Mouse (Mus musculus): ENCODE data around the gene 2210016F16Rik. TPM values are rescaled to one million over a fixed set of nuclear protein-coding genes. Genes with fewer than 3 reads are reported as not detected.
"Not testable (repeated sequence)": the region's sequence is repeated elsewhere in the genome, so short reads cannot be mapped to it uniquely, and the experiment has no call there.

2210016F16Rik gene
- total RNA-seq, 2 experiments from 2014 or later = 16.6 to 17.8 TPM

DNA sequence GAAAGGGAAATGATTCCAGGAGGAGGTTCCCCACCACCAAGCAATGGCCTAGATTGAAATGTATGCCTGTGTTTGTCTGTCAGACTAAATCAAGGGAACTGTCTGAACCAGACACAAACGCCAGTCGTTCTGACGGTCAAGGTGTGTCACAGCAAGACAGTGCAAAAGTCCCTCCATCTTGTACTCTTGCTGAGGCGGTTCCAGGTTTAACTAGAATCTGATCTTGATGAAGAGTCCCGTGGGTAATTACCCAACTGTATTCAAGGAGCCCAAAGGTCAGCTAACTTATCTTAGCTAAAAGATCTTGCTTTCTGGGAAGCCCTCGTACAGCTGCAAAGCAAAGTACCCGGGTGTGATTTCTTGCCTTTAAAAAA lies 509 bp upstream of the 2210016F16Rik start:
- no peak for ATAC-seq (replicated peaks; ENCODE audit: poor library complexity, severe bottlenecking)

DNA sequence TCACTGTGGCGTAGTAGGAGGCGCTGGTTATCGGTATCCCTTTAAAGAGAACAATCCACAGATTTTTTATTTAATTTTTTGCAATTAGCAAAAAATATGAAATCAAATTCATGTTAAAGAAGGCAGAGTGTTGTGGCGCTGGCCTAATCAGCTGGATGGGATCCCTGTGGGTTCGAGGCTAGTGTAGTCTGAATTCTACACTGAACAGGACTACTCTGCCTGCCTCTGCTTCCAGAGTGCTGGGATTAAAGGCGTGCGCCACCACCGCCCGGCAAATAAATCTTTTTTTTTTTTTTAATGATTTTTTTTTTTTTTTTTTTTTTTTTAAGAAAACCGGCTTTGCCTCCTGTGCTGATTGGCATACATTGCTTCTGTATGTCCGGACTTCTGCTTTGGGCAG lies 654 bp downstream of the 2210016F16Rik start:
- ATAC-seq (replicated peaks; ENCODE audit: poor library complexity, severe bottlenecking) = no peak

DNA sequence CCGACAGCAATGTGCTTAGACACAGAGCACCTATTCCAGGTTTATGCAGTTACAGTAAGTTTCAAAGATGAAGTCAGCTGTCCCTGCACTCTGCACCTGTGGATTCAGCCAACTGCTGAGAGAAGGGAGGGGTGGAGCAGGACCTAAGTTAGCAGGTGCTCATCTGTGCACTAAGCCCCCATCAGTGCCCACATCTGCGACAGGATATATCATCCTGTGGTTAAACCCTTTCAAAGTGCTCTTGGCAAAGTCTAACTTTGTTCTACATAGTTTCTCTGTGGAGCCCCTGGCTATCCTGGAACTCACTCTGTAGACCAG lies 11.9 kb downstream of the 2210016F16Rik start:
- no peak for ATAC-seq (replicated peaks; ENCODE audit: poor library complexity, severe bottlenecking)

DNA sequence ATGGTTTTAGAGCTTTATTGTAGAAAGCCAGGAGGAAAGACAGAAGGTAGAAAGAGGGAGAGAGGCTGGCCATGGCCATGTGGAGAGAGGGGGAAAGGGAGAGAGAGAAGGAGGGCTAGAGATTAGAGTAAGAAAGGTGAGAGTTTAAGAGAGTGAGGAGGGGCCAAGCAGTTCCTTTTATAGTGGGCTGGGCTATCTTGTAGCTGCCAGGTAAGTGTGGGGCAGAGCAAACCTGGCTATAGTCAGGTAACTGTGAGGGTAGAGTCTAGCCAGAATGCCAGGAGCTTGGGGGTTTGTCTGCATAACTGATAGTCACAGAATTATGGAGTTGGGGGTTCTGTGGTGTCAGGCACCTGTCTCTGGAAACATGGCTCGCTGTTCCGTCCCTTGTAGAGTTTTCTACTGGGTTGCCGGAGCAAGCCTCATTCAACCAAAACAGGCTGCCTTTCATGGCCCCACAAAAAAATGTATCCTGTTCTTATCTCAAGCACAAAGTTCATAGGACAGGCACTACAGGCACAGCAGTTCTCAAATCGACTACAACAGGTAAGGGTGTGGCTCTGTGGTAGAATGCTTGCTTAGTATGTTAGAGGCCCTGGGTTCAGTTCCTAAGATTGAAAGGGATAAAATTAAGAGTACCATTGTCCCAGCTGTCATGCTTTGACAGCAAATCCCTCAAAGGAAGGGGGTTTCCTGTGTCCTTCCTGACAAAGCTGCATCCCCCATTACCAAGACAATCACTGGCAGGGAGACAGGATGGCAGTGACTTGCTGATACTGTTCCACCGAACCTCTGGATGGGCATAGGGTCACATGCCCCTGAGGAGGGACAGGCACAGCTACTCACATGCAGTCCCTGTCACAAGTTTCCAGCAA lies 12.5 kb downstream of the 2210016F16Rik start:
- no peak for ATAC-seq (replicated peaks; ENCODE audit: poor library complexity, severe bottlenecking)

DNA sequence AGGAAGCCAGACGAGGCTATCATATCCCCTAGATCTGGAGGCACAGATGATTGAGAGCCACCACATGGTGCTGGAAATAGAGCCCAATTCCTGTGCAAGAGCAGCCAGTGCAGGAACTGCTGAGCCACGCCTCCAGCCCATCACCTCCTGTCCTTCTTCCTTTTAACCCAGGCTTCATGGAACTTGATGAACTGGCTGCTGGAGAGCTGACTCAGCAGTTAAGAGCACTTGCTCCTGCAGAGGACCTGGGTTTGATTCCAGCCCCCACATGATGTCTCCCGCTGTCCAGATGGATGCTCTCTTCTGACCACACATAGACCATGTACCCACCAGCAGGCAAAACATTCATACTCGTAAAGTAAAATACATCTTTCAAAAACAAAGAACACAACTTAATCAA lies 16.2 kb downstream of the 2210016F16Rik start:
- ATAC-seq (replicated peaks; ENCODE audit: poor library complexity, severe bottlenecking) = no peak

DNA sequence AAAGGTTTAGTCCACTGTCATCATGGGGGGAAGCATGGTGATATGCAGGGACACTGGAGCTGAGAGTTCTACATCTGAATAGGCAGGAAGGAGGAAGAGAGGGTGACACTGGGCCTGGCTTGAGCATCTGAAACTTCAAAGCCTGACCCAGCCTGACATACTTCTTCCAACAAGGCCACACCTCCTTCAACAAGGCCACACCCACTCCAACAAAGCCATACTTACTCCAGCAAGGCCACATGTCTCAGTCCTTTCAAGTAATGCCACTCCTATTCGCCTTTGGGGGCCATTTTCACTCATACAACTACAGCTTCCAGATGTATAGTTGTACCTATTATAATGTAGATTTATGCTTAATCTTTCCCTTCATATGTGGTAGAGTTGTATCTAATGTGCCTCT lies 17.4 kb downstream of the 2210016F16Rik start:
- ATAC-seq (replicated peaks; ENCODE audit: poor library complexity, severe bottlenecking) = no peak

DNA sequence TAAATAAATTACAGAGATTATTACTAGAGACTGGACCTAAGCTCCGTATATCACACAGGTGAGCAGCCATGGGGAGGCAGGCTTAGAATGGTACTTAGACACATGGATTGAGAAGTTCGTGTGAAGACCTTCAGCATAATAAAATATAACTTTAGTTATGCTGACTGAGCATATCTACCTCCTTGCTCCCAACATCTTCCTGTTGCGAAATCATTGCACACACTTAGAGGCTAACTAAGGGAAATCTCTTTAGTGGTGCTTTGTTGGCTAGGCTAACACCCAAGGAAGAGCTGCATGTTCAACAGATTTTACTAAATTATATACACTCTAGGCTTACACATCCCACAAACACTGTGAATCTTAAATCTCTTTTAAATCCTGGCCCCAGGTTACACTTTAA lies 18.7 kb downstream of the 2210016F16Rik start:
- peak; percentile 70 for ATAC-seq (replicated peaks; ENCODE audit: poor library complexity, severe bottlenecking)

DNA sequence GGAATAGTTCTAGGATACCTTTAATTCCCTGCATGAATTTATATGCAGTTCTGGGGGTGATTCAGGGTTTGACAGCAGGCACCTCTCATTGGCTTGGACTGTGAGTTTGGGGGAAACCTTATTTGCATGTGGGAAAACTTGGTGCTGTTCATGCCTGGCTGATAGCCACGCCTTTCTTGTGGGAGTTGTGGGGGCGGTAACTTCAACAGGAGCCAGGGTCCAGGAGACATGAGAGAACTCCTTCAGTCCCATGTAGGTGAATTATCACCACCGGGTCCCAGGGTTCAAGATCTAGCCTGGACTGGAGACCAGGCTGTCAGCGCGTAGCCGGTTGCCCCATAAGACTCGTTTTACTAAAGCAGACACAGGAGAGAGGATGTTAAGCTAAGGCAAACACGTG lies 19.8 kb downstream of the 2210016F16Rik start:
- not testable (repeated sequence) for ATAC-seq (replicated peaks; ENCODE audit: poor library complexity, severe bottlenecking)

DNA sequence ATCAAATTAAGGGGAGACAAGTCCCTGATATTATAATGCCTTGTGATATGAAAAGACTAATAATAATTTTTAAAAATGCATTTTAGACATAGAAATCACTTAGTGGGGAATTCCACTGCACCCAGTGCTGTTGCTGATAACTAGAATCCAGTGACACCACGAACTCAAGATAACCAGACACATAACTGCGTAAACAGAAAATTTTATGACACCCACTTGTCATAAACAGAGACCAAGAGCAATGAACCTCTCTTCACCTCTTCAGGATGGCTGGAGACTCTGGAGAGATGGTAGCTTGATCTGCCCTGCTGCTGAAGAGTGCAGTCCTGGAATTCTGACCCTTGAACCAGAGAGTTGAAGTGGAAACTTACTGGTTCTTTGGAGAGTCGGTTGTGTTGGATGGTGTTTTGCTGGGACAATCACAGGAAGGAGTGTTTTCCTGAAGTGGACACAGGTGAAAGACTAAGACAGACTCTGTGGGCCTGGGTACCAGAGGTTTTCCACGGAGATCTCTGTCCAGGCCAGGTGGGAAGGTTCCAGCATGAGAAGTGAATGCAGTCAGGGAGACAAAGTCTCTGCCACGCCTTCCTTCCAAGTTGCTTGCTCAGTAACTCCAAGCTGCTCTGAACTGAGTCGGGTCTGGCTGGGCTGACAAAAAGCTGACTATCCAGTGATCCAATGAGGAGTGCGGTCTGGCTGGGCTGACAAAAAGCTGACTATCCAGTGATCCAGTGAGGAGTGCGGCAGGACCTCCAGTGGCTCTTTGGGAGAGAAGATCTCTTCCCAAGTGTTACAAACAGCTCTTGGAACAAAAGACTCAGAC lies 20.5 kb downstream of the 2210016F16Rik start:
- ATAC-seq (replicated peaks; ENCODE audit: poor library complexity, severe bottlenecking) = no peak

DNA sequence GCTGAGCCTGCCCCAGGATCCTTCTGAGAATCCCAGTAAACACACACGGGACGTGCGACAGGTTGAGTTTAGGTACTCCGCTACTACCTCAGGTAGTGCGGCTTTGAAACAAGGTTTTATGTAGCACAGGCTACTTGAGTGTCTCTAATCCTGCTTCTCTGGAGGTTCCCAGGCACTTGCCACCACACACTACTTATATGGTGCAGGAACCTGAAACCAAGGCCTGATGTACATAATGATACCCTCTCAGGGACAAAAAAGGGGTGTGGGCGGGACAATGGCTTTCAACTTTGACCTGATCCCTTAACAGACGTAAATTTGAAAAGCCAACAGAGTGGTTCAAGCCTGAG lies 25.7 kb downstream of the 2210016F16Rik start:
- ATAC-seq (replicated peaks; ENCODE audit: poor library complexity, severe bottlenecking) = peak; percentile 64

DNA sequence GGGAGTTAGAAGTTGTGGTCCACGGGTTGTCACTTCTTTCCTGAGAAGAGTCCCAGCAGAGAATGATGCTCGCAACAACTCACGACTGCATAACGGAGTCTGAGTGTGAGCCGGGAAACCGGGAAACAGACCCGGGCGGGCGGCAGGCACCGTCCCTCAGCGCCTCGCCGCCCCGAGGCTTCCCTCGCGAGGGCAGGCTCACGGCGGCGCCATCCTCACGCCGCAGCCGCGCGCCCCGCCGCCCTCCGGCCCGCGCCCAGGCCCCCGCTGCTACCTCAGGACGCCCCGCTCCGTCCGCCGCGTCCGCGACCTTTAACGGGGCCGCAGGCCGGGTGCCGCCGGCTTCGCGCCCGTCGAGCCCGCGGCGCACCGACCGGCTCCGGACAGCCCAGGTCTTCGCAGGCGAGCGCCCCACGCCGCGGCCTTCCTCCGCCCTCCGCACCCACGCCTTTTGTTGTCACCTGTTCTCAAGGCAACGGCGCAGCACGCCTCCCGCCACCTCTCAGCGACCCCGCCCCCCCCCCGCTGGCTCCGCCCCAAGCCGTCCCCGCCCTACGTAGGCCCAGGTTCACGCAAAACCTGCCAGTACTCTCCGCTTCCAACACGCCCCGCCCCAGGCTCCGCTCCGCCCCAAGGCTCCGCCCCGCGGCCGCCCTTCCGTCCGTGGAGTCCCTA lies 26.3 kb downstream of the 2210016F16Rik start, which contains the start of gene Kif27:
Gene Kif27, minus strand, starts transcription at position 494 of the 675 bp plus-strand sequence.
- peak; percentile 99 for ATAC-seq (replicated peaks; ENCODE audit: poor library complexity, severe bottlenecking)

DNA sequence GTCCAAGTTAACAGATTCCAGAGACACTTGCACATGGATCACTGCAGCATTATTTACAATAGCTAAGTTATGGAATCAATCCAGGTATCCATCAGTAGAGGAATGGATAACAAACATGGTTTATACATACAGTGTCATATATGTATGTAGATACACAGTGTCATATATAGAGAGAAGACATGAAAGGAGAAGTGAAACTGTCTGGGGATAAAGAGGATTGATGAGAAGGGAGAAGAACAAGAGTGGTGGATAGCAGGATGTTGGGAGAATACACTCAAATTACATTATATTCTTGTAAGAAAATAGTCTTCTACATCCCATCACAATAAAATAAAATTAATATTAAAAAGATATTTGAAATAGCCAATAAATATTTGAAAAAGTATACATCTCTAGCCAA lies 32.0 kb downstream of the 2210016F16Rik start:
- ATAC-seq (replicated peaks; ENCODE audit: poor library complexity, severe bottlenecking) = peak; percentile 69; the same call in 1 of the 2 replicates

DNA sequence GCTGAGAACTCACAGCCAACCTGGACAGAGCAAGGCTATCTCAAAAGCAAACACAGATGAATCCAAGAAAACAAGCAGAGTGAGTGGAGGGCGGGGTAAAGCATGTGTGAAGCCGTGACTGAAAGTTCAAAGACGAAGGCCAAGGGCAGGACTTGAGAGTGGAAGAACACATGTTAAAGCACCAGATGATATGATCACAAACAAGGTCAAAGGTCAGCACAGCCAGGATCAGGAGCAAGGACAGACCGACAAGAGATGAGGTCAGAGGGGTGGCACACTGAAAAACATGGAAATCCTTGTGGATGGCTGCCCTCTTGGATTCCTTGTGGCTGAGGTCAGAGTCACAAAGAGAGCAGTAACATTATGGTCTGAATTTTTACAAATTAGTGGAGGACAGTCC lies 34.4 kb downstream of the 2210016F16Rik start:
- ATAC-seq (replicated peaks; ENCODE audit: poor library complexity, severe bottlenecking) = no peak

DNA sequence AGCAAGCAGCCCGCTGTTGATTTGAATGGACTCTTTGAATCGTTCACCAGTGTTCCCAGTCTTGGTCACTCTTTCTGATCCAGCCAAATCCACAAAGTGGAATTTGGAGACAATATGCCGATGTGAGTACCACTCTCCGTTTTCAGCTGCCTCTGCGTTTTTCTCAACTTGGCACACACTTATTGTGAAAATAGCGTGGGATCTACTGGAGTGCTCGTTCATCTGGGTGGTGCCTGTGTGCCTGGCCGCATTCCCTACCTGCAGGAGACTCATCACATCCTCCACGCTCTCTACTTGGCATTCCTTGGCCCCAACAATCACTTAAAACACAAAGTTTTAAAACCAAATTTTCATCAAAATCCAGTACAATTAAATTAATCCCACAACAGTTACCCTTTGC lies 40.5 kb downstream of the 2210016F16Rik start:
- ATAC-seq (replicated peaks; ENCODE audit: poor library complexity, severe bottlenecking) = no peak

DNA sequence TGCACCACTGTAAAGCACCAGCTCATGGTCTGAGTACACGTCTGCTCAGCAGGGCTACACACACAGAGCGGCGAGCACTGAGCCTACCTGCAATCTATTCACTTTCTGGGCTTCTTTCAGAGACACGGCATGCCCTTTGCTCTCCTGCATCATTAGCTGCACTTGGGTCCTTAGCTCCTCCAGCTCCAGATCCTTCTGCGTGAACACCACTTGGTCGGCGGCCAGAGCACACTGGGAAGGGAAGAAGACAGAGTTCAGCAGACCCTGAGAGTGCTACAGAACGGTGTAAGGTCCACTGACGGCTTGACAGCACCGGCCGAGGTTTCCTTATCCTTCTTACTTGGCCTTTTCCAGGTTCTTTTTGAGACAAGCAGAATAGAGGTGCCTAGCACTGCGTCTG lies 47.6 kb downstream of the 2210016F16Rik start:
- ATAC-seq (replicated peaks; ENCODE audit: poor library complexity, severe bottlenecking) = no peak

DNA sequence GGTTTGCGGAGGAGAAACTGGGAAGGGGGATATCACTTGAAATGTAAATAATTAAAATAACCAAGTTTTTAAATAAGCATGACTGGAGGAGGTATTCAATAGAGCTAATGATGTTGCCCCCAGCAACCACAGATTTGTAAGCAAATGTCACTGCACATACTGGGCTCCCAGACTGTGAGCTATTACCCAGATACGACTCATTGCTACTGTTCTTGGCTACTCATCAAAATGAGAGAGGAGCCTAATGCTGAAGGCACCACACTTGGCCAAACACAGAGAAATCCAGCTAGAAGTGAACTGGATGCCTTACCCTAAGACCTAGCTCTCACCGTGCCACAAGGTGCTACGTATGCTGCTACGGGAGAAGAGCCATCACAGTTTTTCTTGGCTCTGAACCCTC lies 50.9 kb downstream of the 2210016F16Rik start:
- ATAC-seq (replicated peaks; ENCODE audit: poor library complexity, severe bottlenecking) = no peak

Other genes starting within 250 kb of the 2210016F16Rik start
- gene Idnk, start 227.6 kb downstream of the 2210016F16Rik start, total RNA-seq (2014; fragmentation: Nextera tagmentation) = 44.7 and 45.9 TPM in 2 replicates
- gene Idnk, start 227.6 kb downstream of the 2210016F16Rik start, total RNA-seq (2017) = 41.6 and 44.6 TPM in 2 replicates
- 49.9 and 50.9 TPM in 2 replicates for gene Ubqln1, start 169.6 kb downstream of the 2210016F16Rik start, total RNA-seq (2014; fragmentation: Nextera tagmentation)
- 55.5 and 61.7 TPM in 2 replicates for gene Ubqln1, start 169.6 kb downstream of the 2210016F16Rik start, total RNA-seq (2017)
- 7.6 and 10.8 TPM in 2 replicates for gene Gkap1, start 109.5 kb downstream of the 2210016F16Rik start, total RNA-seq (2014; fragmentation: Nextera tagmentation)
- 16.4 and 17.8 TPM in 2 replicates for gene Gkap1, start 109.5 kb downstream of the 2210016F16Rik start, total RNA-seq (2017)
- gene Kif27, start 26.1 kb downstream of the 2210016F16Rik start, total RNA-seq (2014; fragmentation: Nextera tagmentation) = not detected in 2 replicates
- gene Kif27, start 26.1 kb downstream of the 2210016F16Rik start, total RNA-seq (2017) = not detected in 2 replicates
- gene Rmi1, start 17.0 kb upstream of the 2210016F16Rik start, total RNA-seq (2014; fragmentation: Nextera tagmentation) = 34.7 and 36.1 TPM in 2 replicates
- gene Rmi1, start 17.0 kb upstream of the 2210016F16Rik start, total RNA-seq (2017) = 20.0 and 22.8 TPM in 2 replicates
- gene Hnrnpk, start 18.1 kb upstream of the 2210016F16Rik start, total RNA-seq (2014; fragmentation: Nextera tagmentation) = 748 and 806 TPM in 2 replicates
- gene Hnrnpk, start 18.1 kb upstream of the 2210016F16Rik start, total RNA-seq (2017) = 1,667 and 2,102 TPM in 2 replicates
- gene Slc28a3, start 225.7 kb upstream of the 2210016F16Rik start, total RNA-seq (2014; fragmentation: Nextera tagmentation) = not detected in 2 replicates
- gene Slc28a3, start 225.7 kb upstream of the 2210016F16Rik start, total RNA-seq (2017) = not detected in 2 replicates